Mouse (Mus musculus) embryonic facial prominence, embryonic 14.5 days (tissue): ENCODE measurements at regions not wholly inside any gene's neighbourhood (a gene's known extent, or its start where the extent isn't known, plus 50 kb on each side); places are given as distances from the start of the nearest gene placed in this dataset.

Experiments used
- ATAC-seq: fragments of 200-750 bp; cut with Nextera tagmentation; 2 replicates; pipeline ENCODE4 v1.8.0; 2017; ENCODE audit warnings: low read depth, moderate number of reproducible peaks, moderate TSS enrichment
- DNase-seq: peaks from one replicate; pipeline ENCODE4 v3.0.0-alpha.2; 2015; ENCODE audit warnings: low spot score
- H3K27ac ChIP-seq: fragments of 300-500 bp; sonication (generic); replicated peaks from 2 replicates; pipeline ENCODE4 v1.5.1; 2014; ENCODE audit warnings: low read depth, mild to moderate bottlenecking, low read length, moderate library complexity
- H3K27me3 ChIP-seq: fragments of 300-500 bp; sonication (generic); replicated peaks from 2 replicates; pipeline ENCODE4 v1.6.1; 2014; ENCODE audit warnings: low read length; ENCODE audit not compliant: control insufficient read depth, insufficient read depth
- H3K36me3 ChIP-seq: fragments of 300-500 bp; sonication (generic); 2 replicates; pipeline ENCODE4 v1.6.1; 2014; ENCODE audit warnings: low read length, mixed read lengths; ENCODE audit not compliant: control insufficient read depth, insufficient read depth
- H3K4me1 ChIP-seq: fragments of 300-500 bp; sonication (generic); 2 replicates; pipeline ENCODE4 v1.6.1; 2014; ENCODE audit warnings: antibody characterized with exemption, low read length; ENCODE audit not compliant: control insufficient read depth, insufficient read depth
- H3K4me2 ChIP-seq: fragments of 300-500 bp; sonication (generic); 2 replicates; pipeline ENCODE4 v1.6.1; 2014; ENCODE audit warnings: low read depth, mild to moderate bottlenecking, low read length, moderate library complexity, mixed read lengths
- H3K4me3 ChIP-seq: fragments of 300-500 bp; sonication (generic); 2 replicates; pipeline ENCODE4 v1.5.1; 2014; ENCODE audit warnings: low read depth, mild to moderate bottlenecking, low read length
- H3K9ac ChIP-seq: fragments of 300-500 bp; sonication (generic); 2 replicates; pipeline ENCODE4 v1.6.1; 2014; ENCODE audit warnings: low read depth, mild to moderate bottlenecking, low read length, moderate library complexity, mixed read lengths
- H3K9me3 ChIP-seq: fragments of 300-500 bp; sonication (generic); 2 replicates; pipeline ENCODE4 v1.6.1; 2016; ENCODE audit warnings: low read length; ENCODE audit not compliant: control insufficient read depth
- WGBS: fragments of 180-500 bp; shearing (Covaris S2); extraction: QIAGEN DNeasy Blood & Tissue Kit; methylation state at CpG from one replicate; pipeline ENCODE4 v1.1.7; 2014; 5-methylcytosine and 5-hydroxymethylcytosine counted together

DNA sequence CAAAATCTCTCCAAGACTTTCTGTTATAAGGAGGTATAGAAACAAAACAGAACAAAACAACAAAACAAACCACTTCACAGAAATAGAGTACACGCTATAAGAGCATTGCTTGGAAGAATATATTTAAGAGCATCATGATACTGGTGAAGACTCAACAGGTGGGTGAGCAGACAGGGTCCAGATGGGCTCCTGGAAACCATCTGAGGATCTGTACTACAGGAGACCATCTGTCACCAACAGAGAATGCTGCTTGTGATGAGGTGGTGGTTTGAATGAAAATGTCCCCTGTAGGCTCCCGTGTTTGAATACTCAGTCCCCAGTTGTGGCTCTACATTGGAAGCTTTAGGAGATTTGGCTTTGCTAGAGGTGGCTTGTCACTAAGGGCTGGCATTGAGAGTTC is 785.1 kb upstream of the Intu start:
- H3K9ac ChIP-seq = no peak overlapping the region
- H3K36me3 ChIP-seq = no peaks in the 10 kb centered on the region
- H3K4me1 ChIP-seq = no peaks in the 10 kb centered on the region
- WGBS = 87% methylated on average over 2 of the region's 2 CpGs
- H3K9me3 ChIP-seq = no peaks in the 10 kb centered on the region
- H3K4me2 ChIP-seq = no peak overlapping the region
- no peak overlapping the region for H3K27ac ChIP-seq
- ATAC-seq (no peak), DNase-seq (no peak)
- no peaks in the 10 kb centered on the region for H3K27me3 ChIP-seq
- H3K4me3 ChIP-seq = no peak overlapping the region

DNA sequence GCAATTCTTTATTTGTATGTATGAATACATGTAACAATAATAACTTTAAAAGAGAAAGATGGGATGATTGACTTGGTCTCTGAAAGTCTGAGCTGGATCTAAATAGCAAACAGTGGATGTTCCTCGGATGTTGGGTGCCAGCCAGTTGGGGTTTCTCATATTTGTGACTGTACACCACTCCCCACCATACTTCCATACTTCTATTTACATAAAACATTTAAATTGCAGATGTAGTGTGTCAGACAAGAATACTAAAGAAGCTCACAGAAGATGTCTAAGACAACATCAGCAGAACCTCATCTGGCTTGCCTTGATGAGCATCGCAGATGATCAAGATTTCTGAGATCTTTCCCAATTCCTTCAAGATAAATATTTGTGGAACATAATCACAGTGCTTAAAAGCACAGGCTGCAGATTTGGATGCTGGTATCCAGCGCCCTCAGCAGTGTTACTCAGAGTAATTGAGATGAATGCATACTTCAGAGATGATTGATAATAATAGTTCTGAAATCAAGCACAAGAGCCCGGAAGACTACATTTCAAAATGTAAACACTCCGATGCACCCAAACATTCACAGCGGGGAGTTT is 762.0 kb upstream of the Intu start:
- no peak overlapping the region for H3K9ac ChIP-seq
- H3K4me2 ChIP-seq = no peak overlapping the region
- no peak overlapping the region for H3K4me3 ChIP-seq
- H3K4me1 ChIP-seq = no peaks in the 10 kb centered on the region
- H3K36me3 ChIP-seq = no peaks in the 10 kb centered on the region
- H3K27me3 ChIP-seq = no peaks in the 10 kb centered on the region
- no peak overlapping the region for H3K27ac ChIP-seq
- H3K9me3 ChIP-seq = no peaks in the 10 kb centered on the region
- 75% methylated on average over 6 of the region's 6 CpGs for WGBS
- ATAC-seq (no peak), DNase-seq (no peak)

DNA sequence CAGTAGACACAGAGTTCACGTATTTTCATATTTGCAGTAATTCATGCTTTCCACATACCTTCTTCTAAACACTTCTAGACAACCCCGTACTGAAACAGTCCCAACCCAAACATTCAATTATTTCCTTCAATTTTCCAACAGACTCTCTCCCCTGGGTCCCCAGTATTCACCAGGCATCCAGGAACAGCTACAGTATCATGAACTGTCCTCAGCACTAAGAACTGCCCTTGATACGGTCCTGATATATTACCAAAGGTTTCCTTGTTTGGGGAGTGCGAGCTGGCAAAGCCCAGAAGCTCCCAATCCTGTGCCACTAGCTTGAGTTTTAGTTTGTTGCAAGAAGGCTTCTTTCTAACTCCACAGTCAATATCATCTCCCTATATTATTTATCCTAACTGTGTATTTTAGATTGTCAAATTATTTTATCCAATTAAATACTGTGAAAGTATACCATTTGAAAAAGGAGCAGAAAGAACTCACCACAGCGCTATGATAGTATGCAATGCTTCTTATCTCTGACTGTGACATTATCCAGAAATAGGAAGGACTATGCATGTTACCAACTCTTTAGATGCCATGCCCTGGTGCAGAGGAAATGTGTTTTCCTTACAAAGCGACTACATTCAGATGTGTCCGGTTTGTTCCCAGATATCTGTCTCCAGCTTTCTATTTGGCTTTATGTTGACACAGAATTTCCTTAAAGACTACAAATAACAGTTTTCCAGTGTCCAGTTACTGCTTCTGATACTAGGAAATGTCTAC is 754.6 kb upstream of the Intu start:
- H3K4me1 ChIP-seq = no peaks in the 10 kb centered on the region

DNA sequence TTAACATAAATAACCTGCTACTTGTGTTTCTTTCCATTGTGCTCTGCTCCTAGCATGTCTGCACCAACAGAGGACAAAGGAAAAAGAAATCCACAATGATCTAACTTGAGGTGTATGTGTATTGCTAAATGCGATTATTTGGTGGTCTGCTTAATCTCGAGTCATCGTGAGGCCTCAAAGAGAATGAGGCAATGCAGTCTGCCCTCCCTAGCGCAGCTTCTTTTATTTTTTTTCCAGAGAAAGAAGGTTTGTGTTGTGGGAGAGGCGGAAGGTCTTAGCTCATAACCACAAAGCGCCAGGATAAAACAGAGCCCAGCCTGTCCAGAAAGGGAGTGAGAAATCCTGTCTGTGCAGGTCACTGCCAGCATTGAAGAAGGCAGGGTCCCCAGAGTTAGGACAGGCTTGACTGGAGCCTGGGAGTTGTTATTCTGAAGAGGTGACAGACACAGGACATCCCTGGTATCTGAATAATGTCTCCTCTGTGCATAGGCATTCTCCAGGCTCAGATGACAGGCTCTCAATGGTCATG is 751.3 kb upstream of the Intu start:
- DNase-seq (no peak), ATAC-seq (peak; percentile 55; the same call in 1 of the 2 replicates)
- Histone ChIP-seq H3K27ac (no peak overlapping the region), H3K4me2 (no peak overlapping the region), H3K4me3 (no peak overlapping the region), H3K36me3 (no peaks in the 10 kb centered on the region), H3K27me3 (no peaks in the 10 kb centered on the region), H3K9me3 (no peaks in the 10 kb centered on the region), H3K9ac (no peak overlapping the region), H3K4me1 (no peaks in the 10 kb centered on the region)
- 60% methylated on average over 6 of the region's 6 CpGs for WGBS

More for the DNA sequence above, 754.6 kb upstream of the Intu start:
- H3K27ac ChIP-seq = no peak overlapping the region
- WGBS = 83% methylated on average over 7 of the region's 7 CpGs
- H3K4me3 ChIP-seq = no peak overlapping the region
- H3K9me3 ChIP-seq = no peaks in the 10 kb centered on the region
- no peak for ATAC-seq
- H3K9ac ChIP-seq = no peak overlapping the region
- no peak overlapping the region for H3K4me2 ChIP-seq
- no peak for DNase-seq
- H3K36me3 ChIP-seq = no peaks in the 10 kb centered on the region
- no peaks in the 10 kb centered on the region for H3K27me3 ChIP-seq

DNA sequence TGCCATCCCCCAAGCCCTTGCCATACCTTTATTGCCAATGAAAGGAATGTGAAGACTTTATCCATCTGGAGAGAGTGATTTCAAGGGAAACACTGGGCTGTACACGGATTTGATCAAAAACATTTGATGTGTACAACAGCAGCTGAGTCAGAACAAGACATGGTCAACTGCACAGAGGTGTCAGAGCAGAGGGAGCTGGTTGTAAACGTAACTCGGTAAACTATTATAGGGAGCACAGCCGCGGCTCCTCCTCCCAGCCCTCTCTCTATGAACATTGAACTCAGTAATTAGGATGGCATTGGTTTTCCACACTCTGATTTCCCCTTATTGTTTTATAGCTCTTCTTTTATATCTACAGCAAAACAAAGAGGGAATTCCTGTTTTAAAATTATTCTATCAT is 750.8 kb upstream of the Intu start:
- DNase-seq = no peak
- H3K4me2 ChIP-seq = no peak overlapping the region
- no peaks in the 10 kb centered on the region for H3K36me3 ChIP-seq
- no peaks in the 10 kb centered on the region for H3K4me1 ChIP-seq
- no peaks in the 10 kb centered on the region for H3K27me3 ChIP-seq
- no peaks in the 10 kb centered on the region for H3K9me3 ChIP-seq
- no peak for ATAC-seq
- 60% methylated on average over 5 of the region's 5 CpGs for WGBS
- no peak overlapping the region for H3K27ac ChIP-seq
- no peak overlapping the region for H3K9ac ChIP-seq
- H3K4me3 ChIP-seq = no peak overlapping the region

DNA sequence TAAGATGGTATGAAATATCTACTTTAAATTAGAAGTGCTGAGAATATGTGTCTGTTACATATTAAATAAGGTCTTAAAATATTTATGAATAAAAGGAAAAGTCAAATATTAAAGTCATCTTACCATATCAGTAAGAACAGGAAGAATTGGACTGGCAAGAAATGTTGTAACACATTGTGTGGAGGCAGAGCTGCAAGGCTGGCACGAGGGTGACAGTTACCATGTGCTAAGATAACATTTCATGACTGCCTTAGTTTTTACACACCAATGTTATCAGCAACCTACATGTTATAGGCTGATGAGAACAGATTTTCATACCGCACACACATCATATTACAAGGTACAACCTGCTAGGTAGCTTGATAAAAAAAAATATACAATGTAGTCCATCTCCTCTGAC is 746.2 kb upstream of the Intu start:
- WGBS = 85% methylated on average over 2 of the region's 2 CpGs
- ATAC-seq = no peak
- Histone ChIP-seq H3K4me1 (no peaks in the 10 kb centered on the region), H3K9ac (no peak overlapping the region), H3K4me3 (no peak overlapping the region), H3K36me3 (no peaks in the 10 kb centered on the region), H3K27me3 (no peaks in the 10 kb centered on the region), H3K4me2 (no peak overlapping the region), H3K9me3 (no peaks in the 10 kb centered on the region), H3K27ac (no peak overlapping the region)
- no peak for DNase-seq

DNA sequence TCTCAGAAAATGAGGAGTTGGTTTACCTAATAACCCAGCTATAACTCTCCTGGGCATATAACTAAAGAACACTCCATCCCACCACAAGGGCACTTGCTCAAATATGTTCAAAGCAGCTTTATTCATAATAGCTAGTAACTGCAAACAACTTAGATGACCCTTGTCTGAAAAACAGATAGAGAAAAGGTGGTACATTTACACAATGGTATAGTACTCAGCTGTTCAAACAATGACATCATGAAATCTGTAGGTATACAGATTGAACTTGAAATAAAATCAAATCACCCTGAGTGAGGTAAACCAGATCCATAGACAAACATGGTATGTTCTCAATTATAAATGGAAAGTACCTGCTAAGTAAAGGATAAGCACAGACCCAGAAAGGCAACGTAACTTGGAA is 721.5 kb upstream of the Intu start:
- no peak for DNase-seq
- Histone ChIP-seq H3K27me3 (no peaks in the 10 kb centered on the region), H3K4me2 (no peak overlapping the region), H3K27ac (no peak overlapping the region), H3K4me1 (no peaks in the 10 kb centered on the region), H3K9ac (no peak overlapping the region), H3K4me3 (no peak overlapping the region), H3K36me3 (no peaks in the 10 kb centered on the region), H3K9me3 (no peaks in the 10 kb centered on the region)
- ATAC-seq = no peak
- 68% methylated on average over 1 of the region's 1 CpGs for WGBS

DNA sequence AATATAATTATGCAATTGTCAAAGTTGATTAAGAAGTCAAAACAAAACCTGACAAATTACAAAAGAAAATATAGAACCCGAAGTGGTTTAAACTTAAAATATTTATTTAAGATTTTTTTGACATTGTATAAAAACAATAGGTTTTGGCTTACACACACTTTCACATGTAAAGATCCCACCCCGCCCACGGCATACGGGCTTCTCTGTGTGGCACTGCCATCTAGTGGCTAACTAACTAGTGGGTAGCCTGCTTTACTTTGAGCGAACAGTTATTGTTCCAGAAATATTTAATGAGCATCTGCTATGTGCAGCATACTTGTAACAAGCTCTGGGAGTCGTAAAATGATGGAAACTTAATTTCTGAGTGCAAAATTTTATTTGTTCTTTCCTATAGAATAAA is 716.3 kb upstream of the Intu start:
- 0 out of 2 replicates have a peak, but pooled peaks have one; percentile 67 for ATAC-seq

More for the DNA sequence above, 716.3 kb upstream of the Intu start:
- H3K4me1 ChIP-seq = no peaks in the 10 kb centered on the region
- WGBS = 20% methylated on average over 6 of the region's 6 CpGs
- peak; percentile 85 for DNase-seq
- no peak overlapping the region for H3K9ac ChIP-seq
- no peaks in the 10 kb centered on the region for H3K36me3 ChIP-seq
- H3K4me2 ChIP-seq = no peak overlapping the region
- H3K4me3 ChIP-seq = no peak overlapping the region
- no peaks in the 10 kb centered on the region for H3K9me3 ChIP-seq
- H3K27me3 ChIP-seq = no peaks in the 10 kb centered on the region
- no peak overlapping the region for H3K27ac ChIP-seq
